Mouse (Mus musculus) myocyte (in vitro differentiated cells): Measurements from ENCODE around the gene Stxbp4. TPM values are rescaled to one million over a fixed set of nuclear protein-coding genes. Genes with fewer than 3 reads are reported as not detected.

Experiments
- H3K27me3 ChIP-seq: one replicate; pipeline ENCODE4 v1.6.1; 2011; ENCODE audit not compliant: control insufficient read depth, insufficient read depth, insufficient read length
- H3K36me3 ChIP-seq: one replicate; pipeline ENCODE4 v1.6.1; 2011; ENCODE audit not compliant: control insufficient read depth, insufficient read depth
- H3K4me2 ChIP-seq: one replicate; pipeline ENCODE4 v1.6.1; 2011; ENCODE audit warnings: low read depth, control low read depth
- H3K4me3 ChIP-seq: one replicate; pipeline ENCODE4 v1.5.1; 2011; ENCODE audit warnings: mild to moderate bottlenecking, control low read depth, moderate library complexity
- H3K79me2 ChIP-seq: one replicate; pipeline ENCODE4 v1.6.1; 2011; ENCODE audit not compliant: control insufficient read depth, insufficient read depth
- H3ac ChIP-seq: one replicate; pipeline ENCODE4 v1.6.1; 2011; ENCODE audit not compliant: control insufficient read depth, insufficient read length
- CEBPB ChIP-seq: IDR thresholded peaks from 2 replicates; pipeline ENCODE4 v1.6.1; 2011; ENCODE audit warnings: mild to moderate bottlenecking, moderate library complexity; ENCODE audit not compliant: poor library complexity, insufficient read depth, severe bottlenecking
- E2F4 ChIP-seq: IDR thresholded peaks from one replicate; pipeline ENCODE4 v1.6.1; 2011; ENCODE audit warnings: mild to moderate bottlenecking, control low read depth, moderate library complexity; ENCODE audit not compliant: insufficient read depth
- MAX ChIP-seq: IDR thresholded peaks from one replicate; pipeline ENCODE4 v1.6.1; 2011; ENCODE audit warnings: low read depth, mild to moderate bottlenecking, control low read depth
- MYOD1 ChIP-seq, 3 experiments: IDR thresholded peaks; one replicate each; pipeline ENCODE4 v1.6.1; 2011; ENCODE audit warnings: control low read depth in 2 of 3, low read depth in 2 of 3, mild to moderate bottlenecking in 2 of 3, moderate library complexity in 1 of 3; ENCODE audit not compliant: insufficient read length in 2 of 3, control insufficient read depth in 1 of 3
- MYOG ChIP-seq, 3 experiments: IDR thresholded peaks; one replicate each; pipeline ENCODE4 v1.6.1; 2011; ENCODE audit warnings: control low read depth in 2 of 3, low read depth in 2 of 3, mild to moderate bottlenecking in 2 of 3; ENCODE audit not compliant: insufficient read length in 2 of 3, control insufficient read depth in 1 of 3, insufficient read depth in 1 of 3
- POLR2A ChIP-seq: IDR thresholded peaks from one replicate; pipeline ENCODE4 v1.6.1; 2011; ENCODE audit warnings: low read depth, mild to moderate bottlenecking, control low read depth, moderate library complexity; ENCODE audit not compliant: insufficient read length
- POLR2AphosphoS2 ChIP-seq: IDR thresholded peaks from one replicate; pipeline ENCODE4 v1.6.1; 2011; ENCODE audit warnings: low read depth, control low read depth; ENCODE audit not compliant: insufficient read length
- REST ChIP-seq: IDR thresholded peaks from one replicate; pipeline ENCODE4 v1.6.1; 2011; ENCODE audit warnings: mild to moderate bottlenecking, control low read depth, moderate library complexity; ENCODE audit not compliant: insufficient read depth, insufficient read length
- SRF ChIP-seq: IDR thresholded peaks from one replicate; pipeline ENCODE4 v1.6.1; 2011; ENCODE audit warnings: low read depth; ENCODE audit not compliant: control insufficient read depth, insufficient read length
- TCF12 ChIP-seq: IDR thresholded peaks from one replicate; pipeline ENCODE4 v1.6.1; 2011; ENCODE audit warnings: mild to moderate bottlenecking, control low read depth; ENCODE audit not compliant: poor library complexity, insufficient read depth, severe bottlenecking
- TCF3 ChIP-seq: IDR thresholded peaks from one replicate; pipeline ENCODE4 v1.6.1; 2011; ENCODE audit warnings: low read depth, control low read depth; ENCODE audit not compliant: insufficient read length
- USF1 ChIP-seq: IDR thresholded peaks from one replicate; pipeline ENCODE4 v1.6.1; 2011; ENCODE audit warnings: low read depth, mild to moderate bottlenecking, control low read depth, moderate library complexity
- polyA plus RNA-seq: library from polyadenylated mRNA; unstranded; fragments of >200 nt; fragmentation: generic; extraction: Trizol; gene quantifications from one replicate; pipeline ENCODE4 v1.2.1, GENCODE M21; 2012; ENCODE audit warnings: missing spikeins

Stxbp4 gene
- polyA plus RNA-seq, 1 experiment: 2.9 TPM

GRCm38 (mm10) chr11:90552303-90553201 lies 85.3 kb downstream of the Stxbp4 start:
- H3K79me2 ChIP-seq: no peaks in the 10 kb centered on the region
- H3ac ChIP-seq: no peak overlapping the region
- H3K36me3 ChIP-seq: no peaks in the 10 kb centered on the region
- no peaks in the 10 kb centered on the region for H3K27me3 ChIP-seq
- no peak for TF ChIP-seq POLR2AphosphoS2
- no peak for TF ChIP-seq TCF12
- TF ChIP-seq CEBPB: no peak
- no peak overlapping the region for H3K4me3 ChIP-seq
- no peak overlapping the region for H3K4me2 ChIP-seq

GRCm38 (mm10) chr11:90548560-90548959 lies 89.3 kb downstream of the Stxbp4 start:
- H3K4me3 ChIP-seq: no peak overlapping the region
- H3ac ChIP-seq: no peak overlapping the region
- H3K27me3 ChIP-seq: no peaks in the 10 kb centered on the region
- no peaks in the 10 kb centered on the region for H3K79me2 ChIP-seq
- no peak for TF ChIP-seq TCF12
- no peak for TF ChIP-seq TCF3
- TF ChIP-seq SRF: no peak
- no peak for TF ChIP-seq MYOG (IDR thresholded peaks at IDR 0.05; ENCODE audit: control insufficient read depth in 1 of 3, insufficient read depth in 1 of 3, insufficient read length in 2 of 3, low read depth in 2 of 3)
- TF ChIP-seq MAX: no peak
- no peak for TF ChIP-seq USF1
- no peak for TF ChIP-seq POLR2A
- TF ChIP-seq REST: no peak
- no peak for TF ChIP-seq CEBPB
- TF ChIP-seq E2F4: no peak
- TF ChIP-seq POLR2AphosphoS2: no peak
- TF ChIP-seq MYOD1 (IDR thresholded peaks at IDR 0.05; ENCODE audit: control insufficient read depth in 1 of 3, insufficient read length in 2 of 3, low read depth in 2 of 3): no peak
- H3K4me2 ChIP-seq: no peak overlapping the region
- no peaks in the 10 kb centered on the region for H3K36me3 ChIP-seq

- H3K36me3 ChIP-seq: peaks cover 9% of the 10 kb centered on the region
- no peak overlapping the region for H3K4me2 ChIP-seq
- H3K4me3 ChIP-seq: no peak overlapping the region
- no peaks in the 10 kb centered on the region for H3K27me3 ChIP-seq
- no peaks in the 10 kb centered on the region for H3K79me2 ChIP-seq
- no peak overlapping the region for H3ac ChIP-seq
- TF ChIP-seq TCF12 (no peak), CEBPB (no peak), SRF (no peak), MAX (no peak), MYOD1 (IDR thresholded peaks at IDR 0.05; ENCODE audit: control insufficient read depth in 1 of 3, insufficient read length in 2 of 3, low read depth in 2 of 3) (no peak), REST (no peak), POLR2AphosphoS2 (no peak), E2F4 (no peak), TCF3 (no peak), USF1 (no peak), MYOG (IDR thresholded peaks at IDR 0.05; ENCODE audit: control insufficient read depth in 1 of 3, insufficient read depth in 1 of 3, insufficient read length in 2 of 3, low read depth in 2 of 3) (no peak), POLR2A (no peak)
Measured at GRCm38 (mm10) chr11:90538636-90539263, 99.1 kb downstream of the Stxbp4 start.

- Histone ChIP-seq H3K4me3 (no peak overlapping the region), H3K79me2 (no peaks in the 10 kb centered on the region), H3K36me3 (no peaks in the 10 kb centered on the region), H3K4me2 (no peak overlapping the region), H3K27me3 (no peaks in the 10 kb centered on the region), H3ac (no peak overlapping the region)
- no peak for TF ChIP-seq SRF
- no peak for TF ChIP-seq MAX
- no peak for TF ChIP-seq MYOG (IDR thresholded peaks at IDR 0.05; ENCODE audit: control insufficient read depth in 1 of 3, insufficient read depth in 1 of 3, insufficient read length in 2 of 3, low read depth in 2 of 3)
Measured at GRCm38 (mm10) chr11:90525311-90525710, 112.6 kb downstream of the Stxbp4 start.

- Histone ChIP-seq H3K4me2 (no peak overlapping the region), H3K36me3 (peaks cover 4% of the 10 kb centered on the region)
- TF ChIP-seq POLR2A (no peak), USF1 (no peak), TCF3 (no peak), POLR2AphosphoS2 (no peak), MYOD1 (IDR thresholded peaks at IDR 0.05; ENCODE audit: control insufficient read depth in 1 of 3, insufficient read length in 2 of 3, low read depth in 2 of 3) (no peak), MYOG (IDR thresholded peaks at IDR 0.05; ENCODE audit: control insufficient read depth in 1 of 3, insufficient read depth in 1 of 3, insufficient read length in 2 of 3, low read depth in 2 of 3) (no peak), SRF (no peak), E2F4 (no peak), REST (no peak), TCF12 (no peak), MAX (no peak), CEBPB (no peak)
Measured at GRCm38 (mm10) chr11:90521040-90521439, 116.8 kb downstream of the Stxbp4 start.

More at GRCm38 (mm10) chr11:90521040-90521439, 116.8 kb downstream of the Stxbp4 start:
- Histone ChIP-seq H3K27me3 (no peaks in the 10 kb centered on the region), H3K4me3 (no peak overlapping the region), H3K79me2 (no peaks in the 10 kb centered on the region), H3ac (no peak overlapping the region)
